ENCODE assay signal across 16 mouse cellular contexts in genomic region chr6:120055666-120056540, GRCm38 (mm10). TPM values are rescaled to one million over a fixed set of nuclear protein-coding genes. Genes with fewer than 3 reads are reported as not detected.
DNase-seq lines count a peak whose midpoint lies in the region; ATAC-seq lines count a peak whose summit lies in the region.
"Had no signal": no experiment of that assay in that cellular context is flagged by ENCODE, and none has a peak within 500 bp of the region (broad histone marks: within the 10 kb centered on the region; RNA-seq: fewer than 3 reads in every experiment).

No protein-coding gene starts in this region.

- H3K4me1 ChIP-seq in hindbrain, embryonic 10.5 days (replicated peaks) = no peaks in the 10 kb centered on the region
- H3K4me1 ChIP-seq: forebrain, embryonic 10.5 days; midbrain, embryonic 10.5 days had no signal

- no peaks in the 10 kb centered on the region for H3K36me3 ChIP-seq in hindbrain, embryonic 10.5 days
- H3K36me3 ChIP-seq: forebrain, embryonic 10.5 days; G1E; limb, embryonic 15.5 days; midbrain, embryonic 10.5 days had no signal

- no peak overlapping the region for H3K27ac ChIP-seq in hindbrain, embryonic 10.5 days
- H3K27ac ChIP-seq: forebrain, embryonic 10.5 days; limb, embryonic 15.5 days; midbrain, embryonic 10.5 days had no signal

- no peaks in the 10 kb centered on the region for H3K27me3 ChIP-seq in hindbrain, embryonic 10.5 days (ENCODE audit: insufficient read depth, poor library complexity, severe bottlenecking)
- H3K27me3 ChIP-seq: limb, embryonic 15.5 days had no signal

- no peak overlapping the region for H3K4me3 ChIP-seq in hindbrain, embryonic 10.5 days
- H3K4me3 ChIP-seq: forebrain, embryonic 10.5 days; limb, embryonic 15.5 days; midbrain, embryonic 10.5 days had no signal

- 67% methylated on average over 2 of the region's 2 CpGs for WGBS in hindbrain, embryonic 10.5 days

- DNase-seq in heart, adult 9 months (ENCODE audit: low spot score in 2 of 2) = peak; percentile 33 to 72
- no peak for DNase-seq in heart, postnatal 4 days
- DNase-seq in CD4-positive helper T cell, adult 2 months (ENCODE audit: low read depth, low spot score) = peak; percentile 72
- no peak for DNase-seq in layer of hippocampus, postnatal 36 days
- DNase-seq in hindbrain, embryonic 10.5 days (ENCODE audit: low spot score) = no peak
- DNase-seq in retina, postnatal 1 day = no peak
- DNase-seq: adrenal gland, adult 2 months; cerebellum, postnatal 25 days; kidney, postnatal 4 days had no signal

- H3K9me3 ChIP-seq in hindbrain, embryonic 10.5 days = 0 out of 2 replicates have a peak, but pooled peaks cover 3% of the 10 kb centered on the region
- H3K9me3 ChIP-seq: forebrain, embryonic 10.5 days; G1E; limb, embryonic 15.5 days; midbrain, embryonic 10.5 days had no signal

- 0 out of 2 replicates have a peak, but pooled peaks have one; percentile 36 for ATAC-seq in common myeloid progenitor, adult 5-6 weeks (replicated peaks; ENCODE audit: low read depth, poor library complexity, severe bottlenecking)
- peak; percentile 46; the same call in 1 of the 2 replicates for ATAC-seq in neutrophil, adult 5-6 weeks (ENCODE audit: extremely low read depth, insufficient number of reproducible peaks, low FRiP score, poor library complexity, severe bottlenecking)

RNA-seq across cellular contexts. Expression of gene Wnk1, which starts 17.4 kb away (rescaled TPM):
- 100 to 1,000 TPM; 332 to 358 TPM for total RNA-seq in heart, postnatal 4 days (2021)
- total RNA-seq in common myeloid progenitor, adult 5-6 weeks (2017) = 237 and 332 TPM in 2 replicates
- 257 and 330 TPM in 2 replicates for total RNA-seq in neutrophil, adult 5-6 weeks (2017)
- 100 to 1,000 TPM; 181 to 211 TPM for total RNA-seq in layer of hippocampus, postnatal 36 days (2021)
- polyA plus RNA-seq in hindbrain, embryonic 10.5 days (2016; fragmentation: Nextera tagmentation; extraction: Ambion mirVana) = 41.1 and 46.2 TPM in 2 replicates

RNA-seq across cellular contexts. Expression of gene Ninj2, which starts 37.2 kb away (rescaled TPM):
- total RNA-seq in heart, postnatal 4 days (2021) = not detected
- total RNA-seq in common myeloid progenitor, adult 5-6 weeks (2017) = not detected in 2 replicates
- total RNA-seq in neutrophil, adult 5-6 weeks (2017) = not detected in 2 replicates
- 1 to 10 TPM in 1 of 2 experiments, under 1 TPM in 1; 0.66 to 1.7 TPM for total RNA-seq in layer of hippocampus, postnatal 36 days (2021)
- polyA plus RNA-seq in hindbrain, embryonic 10.5 days (2016; fragmentation: Nextera tagmentation; extraction: Ambion mirVana) = not detected in 2 replicates
- total RNA-seq: adrenal gland, adult 2 months; G1E had no signal
- polyA plus RNA-seq: adrenal gland, adult 2 months; forebrain, embryonic 10.5 days; G1E; hindbrain, embryonic 11.5 days; midbrain, embryonic 10.5 days had no signal

Comparison
In these comparisons a context has a peak if more than half of its experiments do, and no peak if none do; other contexts are left out.
1. DNase-seq: peak in heart, adult 9 months (2 of 2) and CD4-positive helper T cell, adult 2 months (single experiment); none in heart, postnatal 4 days (single experiment), layer of hippocampus, postnatal 36 days (0 of 2), hindbrain, embryonic 10.5 days (single experiment) and retina, postnatal 1 day (single experiment).